Mouse (Mus musculus): ENCODE data around the gene Kcnj9. TPM values are rescaled to one million over a fixed set of nuclear protein-coding genes. Genes with fewer than 3 reads are reported as not detected.

The Kcnj9 gene
- total and polyA plus RNA-seq, 2 experiments: 0.02 to 0.09 TPM

- 94% methylated on average over 2 of the region's 2 CpGs for WGBS
- H3K27ac ChIP-seq (replicated peaks; ENCODE audit: insufficient read depth, low read depth, low read length): no peak overlapping the region
Observed at GRCm38 (mm10) chr1:172292880-172293279, 36.2 kb downstream of the Kcnj9 start.

GRCm38 (mm10) chr1:172289617-172289946, 39.5 kb downstream of the Kcnj9 start:
- Histone ChIP-seq H3K4me1 (ENCODE audit: control insufficient read depth, insufficient read depth, low read length) (no peaks in the 10 kb centered on the region), H3K79me2 (ENCODE audit: control insufficient read depth, insufficient read depth, low read length) (no peaks in the 10 kb centered on the region), H3K9ac (ENCODE audit: low read depth, low read length) (no peak overlapping the region), H3K4me3 (ENCODE audit: insufficient read depth, low read depth, low read length) (no peak overlapping the region), H3K27ac (replicated peaks; ENCODE audit: insufficient read depth, low read depth, low read length) (no peak overlapping the region), H3K27me3 (ENCODE audit: control insufficient read depth, insufficient read depth, low read length) (no peaks in the 10 kb centered on the region), H3K36me3 (ENCODE audit: control insufficient read depth, insufficient read depth, low read length) (no peaks in the 10 kb centered on the region)
- DNase-seq (ENCODE audit: extremely low read depth, low read depth, low spot score): no peak
- 55% methylated on average over 3 of the region's 3 CpGs for WGBS
- TF ChIP-seq POLR2A (IDR thresholded peaks at IDR 0.05; ENCODE audit: extremely low read depth, insufficient read depth, low read length) (no peak), CTCF (IDR thresholded peaks at IDR 0.05; ENCODE audit: low read depth, low read length) (no peak)

More at GRCm38 (mm10) chr1:172292880-172293279, 36.2 kb downstream of the Kcnj9 start:
- no peaks in the 10 kb centered on the region for H3K4me1 ChIP-seq (ENCODE audit: control insufficient read depth, insufficient read depth, low read length)
- no peak for TF ChIP-seq POLR2A (IDR thresholded peaks at IDR 0.05; ENCODE audit: extremely low read depth, insufficient read depth, low read length)
- TF ChIP-seq CTCF (IDR thresholded peaks at IDR 0.05; ENCODE audit: low read depth, low read length): no peak
- H3K36me3 ChIP-seq (ENCODE audit: control insufficient read depth, insufficient read depth, low read length): no peaks in the 10 kb centered on the region
- no peak overlapping the region for H3K9ac ChIP-seq (ENCODE audit: low read depth, low read length)
- DNase-seq (ENCODE audit: extremely low read depth, low read depth, low spot score): no peak
- H3K79me2 ChIP-seq (ENCODE audit: control insufficient read depth, insufficient read depth, low read length): no peaks in the 10 kb centered on the region
- H3K4me3 ChIP-seq (ENCODE audit: insufficient read depth, low read depth, low read length): no peak overlapping the region
- H3K27me3 ChIP-seq (ENCODE audit: control insufficient read depth, insufficient read depth, low read length): no peaks in the 10 kb centered on the region

DNA sequence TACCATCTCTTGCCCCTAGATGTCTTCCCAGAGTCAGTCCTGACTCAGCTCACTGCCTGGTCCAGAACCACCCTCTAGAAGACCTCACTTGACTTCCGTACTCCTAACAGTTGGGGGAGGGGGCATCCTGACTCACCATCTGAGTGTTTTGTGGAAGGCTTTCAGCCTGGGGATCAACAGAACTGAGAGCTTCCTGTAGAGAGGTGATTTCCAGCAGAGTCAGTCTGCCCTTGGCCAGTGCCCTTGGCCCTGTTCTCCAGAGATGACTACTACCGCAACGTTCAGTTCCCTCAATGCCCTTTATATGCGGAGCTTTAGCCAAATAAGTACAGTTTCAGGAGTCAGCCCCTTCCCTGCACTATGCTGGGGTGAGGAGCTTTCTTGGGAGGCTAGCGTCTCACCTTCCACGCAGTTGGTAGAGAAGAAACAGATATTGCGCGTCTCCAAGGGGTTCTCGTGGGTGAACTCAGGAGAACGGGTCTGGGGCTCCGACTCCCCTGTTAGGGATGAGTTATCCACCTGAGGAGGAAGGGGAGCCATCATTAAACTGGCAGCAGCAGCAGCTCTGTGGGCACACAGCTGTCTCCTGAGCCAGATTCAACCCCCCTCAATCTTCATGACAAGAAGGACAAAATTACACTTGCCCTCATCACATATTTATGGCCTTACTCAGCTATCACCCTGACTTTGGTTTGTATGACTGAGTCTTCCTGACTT, 40.1 kb downstream of the Kcnj9 start:
- 92% methylated on average over 11 of the region's 11 CpGs for WGBS

GRCm38 (mm10) chr1:172286740-172287139, 42.4 kb downstream of the Kcnj9 start:
- DNase-seq (ENCODE audit: extremely low read depth, low read depth, low spot score): no peak
- no peaks in the 10 kb centered on the region for H3K79me2 ChIP-seq (ENCODE audit: control insufficient read depth, insufficient read depth, low read length)
- H3K27me3 ChIP-seq (ENCODE audit: control insufficient read depth, insufficient read depth, low read length): no peaks in the 10 kb centered on the region
- H3K4me3 ChIP-seq (ENCODE audit: insufficient read depth, low read depth, low read length): no peak overlapping the region
- WGBS: 90% methylated on average over 5 of the region's 5 CpGs
- no peak for TF ChIP-seq CTCF (IDR thresholded peaks at IDR 0.05; ENCODE audit: low read depth, low read length)
- TF ChIP-seq POLR2A (IDR thresholded peaks at IDR 0.05; ENCODE audit: extremely low read depth, insufficient read depth, low read length): no peak
- no peak overlapping the region for H3K9ac ChIP-seq (ENCODE audit: low read depth, low read length)
- no peak overlapping the region for H3K27ac ChIP-seq (replicated peaks; ENCODE audit: insufficient read depth, low read depth, low read length)
- no peaks in the 10 kb centered on the region for H3K4me1 ChIP-seq (ENCODE audit: control insufficient read depth, insufficient read depth, low read length)
- no peaks in the 10 kb centered on the region for H3K36me3 ChIP-seq (ENCODE audit: control insufficient read depth, insufficient read depth, low read length)

More for the DNA sequence above, 40.1 kb downstream of the Kcnj9 start:
- Histone ChIP-seq H3K36me3 (ENCODE audit: control insufficient read depth, insufficient read depth, low read length) (no peaks in the 10 kb centered on the region), H3K9ac (ENCODE audit: low read depth, low read length) (no peak overlapping the region), H3K27me3 (ENCODE audit: control insufficient read depth, insufficient read depth, low read length) (no peaks in the 10 kb centered on the region), H3K27ac (replicated peaks; ENCODE audit: insufficient read depth, low read depth, low read length) (no peak overlapping the region), H3K4me3 (ENCODE audit: insufficient read depth, low read depth, low read length) (no peak overlapping the region), H3K4me1 (ENCODE audit: control insufficient read depth, insufficient read depth, low read length) (no peaks in the 10 kb centered on the region), H3K79me2 (ENCODE audit: control insufficient read depth, insufficient read depth, low read length) (no peaks in the 10 kb centered on the region)
- DNase-seq (ENCODE audit: extremely low read depth, low read depth, low spot score): no peak
- TF ChIP-seq CTCF (IDR thresholded peaks at IDR 0.05; ENCODE audit: low read depth, low read length): no peak
- no peak for TF ChIP-seq POLR2A (IDR thresholded peaks at IDR 0.05; ENCODE audit: extremely low read depth, insufficient read depth, low read length)

DNA sequence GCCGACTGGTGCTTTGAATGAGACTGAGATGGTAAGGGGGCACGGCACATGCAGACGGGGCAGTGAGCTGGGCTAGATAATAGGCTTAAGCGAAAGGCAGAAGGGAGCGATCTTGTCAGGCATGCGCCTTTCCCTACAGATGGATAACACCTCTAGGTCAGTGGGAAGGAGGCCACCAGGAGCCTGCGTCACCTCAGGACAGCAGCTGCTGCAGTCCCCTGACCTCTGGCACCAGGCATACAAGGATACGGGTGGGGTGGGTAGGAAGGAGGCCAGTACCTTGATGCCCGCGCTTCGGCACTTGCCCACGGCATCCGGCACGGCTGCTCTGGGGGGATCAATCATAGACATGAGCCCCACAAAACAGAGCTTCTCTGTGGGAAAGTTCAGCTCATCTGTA, 44.9 kb downstream of the Kcnj9 start:
- Histone ChIP-seq H3K27ac (replicated peaks; ENCODE audit: insufficient read depth, low read depth, low read length) (no peak overlapping the region), H3K4me3 (ENCODE audit: insufficient read depth, low read depth, low read length) (no peak overlapping the region)

DNA sequence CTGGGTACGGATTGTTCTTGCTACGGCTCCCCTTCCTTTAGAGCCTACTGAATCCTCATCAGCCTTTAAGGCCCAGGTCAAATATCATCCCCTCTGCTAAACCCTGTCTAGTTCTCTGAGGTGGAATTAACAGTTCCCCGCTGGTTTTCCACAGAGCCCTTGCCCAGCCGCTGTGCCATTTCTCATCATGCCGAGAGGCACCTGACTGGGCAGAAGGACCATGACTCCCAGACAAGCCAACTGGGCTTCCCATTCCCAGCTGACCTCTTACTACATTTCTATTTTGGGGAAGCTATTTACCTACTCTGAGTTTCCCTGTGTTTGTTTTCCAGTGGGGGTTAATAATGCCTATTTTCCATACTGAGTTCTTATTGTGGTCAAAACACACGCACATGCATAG, 46.0 kb downstream of the Kcnj9 start:
- no peak for DNase-seq (ENCODE audit: extremely low read depth, low read depth, low spot score)
- 96% methylated on average over 6 of the region's 6 CpGs for WGBS
- no peak for TF ChIP-seq POLR2A (IDR thresholded peaks at IDR 0.05; ENCODE audit: extremely low read depth, insufficient read depth, low read length)
- no peak for TF ChIP-seq CTCF (IDR thresholded peaks at IDR 0.05; ENCODE audit: low read depth, low read length)

More for the DNA sequence above, 44.9 kb downstream of the Kcnj9 start:
- H3K79me2 ChIP-seq (ENCODE audit: control insufficient read depth, insufficient read depth, low read length): no peaks in the 10 kb centered on the region
- DNase-seq (ENCODE audit: extremely low read depth, low read depth, low spot score): no peak
- 89% methylated on average over 14 of the region's 14 CpGs for WGBS
- no peak for TF ChIP-seq CTCF (IDR thresholded peaks at IDR 0.05; ENCODE audit: low read depth, low read length)
- TF ChIP-seq POLR2A (IDR thresholded peaks at IDR 0.05; ENCODE audit: extremely low read depth, insufficient read depth, low read length): no peak
- no peaks in the 10 kb centered on the region for H3K4me1 ChIP-seq (ENCODE audit: control insufficient read depth, insufficient read depth, low read length)
- no peaks in the 10 kb centered on the region for H3K36me3 ChIP-seq (ENCODE audit: control insufficient read depth, insufficient read depth, low read length)
- no peaks in the 10 kb centered on the region for H3K27me3 ChIP-seq (ENCODE audit: control insufficient read depth, insufficient read depth, low read length)
- no peak overlapping the region for H3K9ac ChIP-seq (ENCODE audit: low read depth, low read length)

More for the DNA sequence above, 46.0 kb downstream of the Kcnj9 start:
- no peaks in the 10 kb centered on the region for H3K36me3 ChIP-seq (ENCODE audit: control insufficient read depth, insufficient read depth, low read length)
- no peaks in the 10 kb centered on the region for H3K4me1 ChIP-seq (ENCODE audit: control insufficient read depth, insufficient read depth, low read length)
- H3K27me3 ChIP-seq (ENCODE audit: control insufficient read depth, insufficient read depth, low read length): no peaks in the 10 kb centered on the region
- no peak overlapping the region for H3K4me3 ChIP-seq (ENCODE audit: insufficient read depth, low read depth, low read length)
- H3K9ac ChIP-seq (ENCODE audit: low read depth, low read length): no peak overlapping the region
- no peak overlapping the region for H3K27ac ChIP-seq (replicated peaks; ENCODE audit: insufficient read depth, low read depth, low read length)
- H3K79me2 ChIP-seq (ENCODE audit: control insufficient read depth, insufficient read depth, low read length): no peaks in the 10 kb centered on the region

Measured in liver, adult 2 months (tissue).